Mouse (Mus musculus) erythroblast, embryonic 14.5 days (primary cell): ENCODE results near the gene Col4a3. TPM values are rescaled to one million over a fixed set of nuclear protein-coding genes. Genes with fewer than 3 reads are reported as not detected.

Experiments used
- H3K27me3 ChIP-seq: 2 replicates; pipeline ENCODE4 v1.6.1; 2012; ENCODE audit warnings: inconsistent platforms; ENCODE audit not compliant: control insufficient read depth
- H3K36me3 ChIP-seq: 2 replicates; pipeline ENCODE4 v1.6.1; 2012; ENCODE audit warnings: mild to moderate bottlenecking, inconsistent platforms; ENCODE audit not compliant: control insufficient read depth
- H3K4me1 ChIP-seq: 2 replicates; pipeline ENCODE4 v1.6.1; 2012; ENCODE audit warnings: inconsistent platforms; ENCODE audit not compliant: control insufficient read depth
- H3K4me3 ChIP-seq: replicated peaks from 2 replicates; pipeline ENCODE3; 2012; ENCODE audit warnings: moderate library complexity, mild to moderate bottlenecking, inconsistent platforms
- H3K9me3 ChIP-seq: 2 replicates; pipeline ENCODE4 v1.6.1; 2012; ENCODE audit warnings: low read length, inconsistent platforms, mixed read lengths; ENCODE audit not compliant: control insufficient read depth
- GATA1 ChIP-seq: IDR thresholded peaks from 2 replicates; pipeline ENCODE4 v1.6.1; 2012; ENCODE audit warnings: low read length, inconsistent platforms, mixed read lengths
- TAL1 ChIP-seq: IDR thresholded peaks from 3 replicates; pipeline ENCODE4 v1.6.1; 2012; ENCODE audit warnings: low read length, inconsistent platforms, mixed read lengths
- polyA plus RNA-seq: library from polyadenylated mRNA; stranded (reverse); fragments of >175 nt; gene quantifications from 2 replicates; pipeline ENCODE4 v1.2.3, GENCODE M21; 2012

Gene Col4a3
- polyA plus RNA-seq, 1 experiment = 0.01 TPM

DNA sequence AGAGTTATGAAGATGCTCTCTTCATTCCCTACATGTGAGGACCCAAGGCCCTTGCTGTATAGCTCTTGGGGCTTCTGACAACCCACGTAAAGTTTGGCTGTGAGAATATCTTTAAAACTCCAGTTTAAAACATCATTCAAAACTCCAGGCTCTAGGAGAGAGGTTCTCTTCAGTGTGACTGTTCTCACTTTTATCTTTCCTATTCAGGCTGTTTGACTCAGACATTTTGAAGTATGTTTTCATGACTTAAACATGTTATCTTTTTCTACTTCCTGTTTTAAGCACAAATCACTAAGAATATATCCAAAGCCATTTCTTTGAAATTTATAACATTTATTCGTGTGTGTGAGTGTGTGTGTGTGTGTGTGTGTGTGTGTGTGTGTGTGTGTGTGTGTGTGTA, 38.8 kb downstream of the Col4a3 start:
- Histone ChIP-seq H3K27me3 (no peaks in the 10 kb centered on the region), H3K4me3 (no peak overlapping the region), H3K4me1 (peaks cover 15% of the 10 kb centered on the region), H3K36me3 (no peaks in the 10 kb centered on the region), H3K9me3 (no peaks in the 10 kb centered on the region)
- TF ChIP-seq GATA1 (no peak), TAL1 (no peak)

DNA sequence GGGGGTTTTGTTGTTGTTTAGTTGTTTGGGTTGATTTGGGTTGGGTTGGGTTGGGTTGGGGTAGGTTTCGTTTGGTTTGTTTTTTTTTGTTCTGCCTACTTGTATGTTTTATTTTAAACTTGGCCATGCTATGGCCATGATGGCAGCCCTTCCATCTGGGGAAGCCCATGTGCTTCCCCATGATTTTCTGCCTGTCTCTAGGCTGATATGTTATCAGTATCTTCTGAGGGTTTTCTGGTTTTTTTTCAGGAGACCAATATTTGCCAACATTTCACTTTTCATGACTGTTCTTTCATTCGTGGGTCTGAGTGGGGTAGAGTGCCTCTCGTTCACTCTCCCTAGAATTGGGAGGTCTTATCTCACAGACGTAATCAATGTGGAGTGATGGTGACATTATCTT, 40.9 kb downstream of the Col4a3 start:
- Histone ChIP-seq H3K27me3 (0 out of 2 replicates have a peak, but pooled peaks cover 2% of the 10 kb centered on the region), H3K9me3 (no peaks in the 10 kb centered on the region), H3K4me3 (no peak overlapping the region), H3K36me3 (no peaks in the 10 kb centered on the region), H3K4me1 (peaks cover 15% of the 10 kb centered on the region)
- TF ChIP-seq GATA1 (no peak), TAL1 (no peak)

GRCm38 (mm10) chr1:82629495-82629894, 42.8 kb downstream of the Col4a3 start:
- no peaks in the 10 kb centered on the region for H3K9me3 ChIP-seq
- H3K27me3 ChIP-seq = 0 out of 2 replicates have a peak, but pooled peaks cover 2% of the 10 kb centered on the region
- TF ChIP-seq GATA1 (no peak), TAL1 (no peak)
- peaks cover 15% of the 10 kb centered on the region for H3K4me1 ChIP-seq
- no peak overlapping the region for H3K4me3 ChIP-seq
- H3K36me3 ChIP-seq = no peaks in the 10 kb centered on the region

GRCm38 (mm10) chr1:82631169-82631792, 44.6 kb downstream of the Col4a3 start:
- no peaks in the 10 kb centered on the region for H3K36me3 ChIP-seq

GRCm38 (mm10) chr1:82634545-82635253, 48.0 kb downstream of the Col4a3 start:
- TF ChIP-seq TAL1 (no peak), GATA1 (no peak)
- no peaks in the 10 kb centered on the region for H3K36me3 ChIP-seq
- H3K27me3 ChIP-seq = 0 out of 2 replicates have a peak, but pooled peaks cover 2% of the 10 kb centered on the region

More at GRCm38 (mm10) chr1:82631169-82631792, 44.6 kb downstream of the Col4a3 start:
- H3K27me3 ChIP-seq = 0 out of 2 replicates have a peak, but pooled peaks cover 2% of the 10 kb centered on the region
- no peaks in the 10 kb centered on the region for H3K9me3 ChIP-seq
- TF ChIP-seq TAL1 = no peak
- no peak for TF ChIP-seq GATA1
- no peak overlapping the region for H3K4me3 ChIP-seq
- H3K4me1 ChIP-seq = peaks cover 12% of the 10 kb centered on the region

GRCm38 (mm10) chr1:82635254-82635620, 48.5 kb downstream of the Col4a3 start:
- Histone ChIP-seq H3K9me3 (no peaks in the 10 kb centered on the region), H3K4me3 (no peak overlapping the region), H3K36me3 (no peaks in the 10 kb centered on the region), H3K4me1 (peaks cover 20% of the 10 kb centered on the region), H3K27me3 (0 out of 2 replicates have a peak, but pooled peaks cover 2% of the 10 kb centered on the region)
- TF ChIP-seq GATA1 (no peak), TAL1 (no peak)

More at GRCm38 (mm10) chr1:82634545-82635253, 48.0 kb downstream of the Col4a3 start:
- Histone ChIP-seq H3K4me1 (peaks cover 19% of the 10 kb centered on the region), H3K4me3 (no peak overlapping the region), H3K9me3 (no peaks in the 10 kb centered on the region)

DNA sequence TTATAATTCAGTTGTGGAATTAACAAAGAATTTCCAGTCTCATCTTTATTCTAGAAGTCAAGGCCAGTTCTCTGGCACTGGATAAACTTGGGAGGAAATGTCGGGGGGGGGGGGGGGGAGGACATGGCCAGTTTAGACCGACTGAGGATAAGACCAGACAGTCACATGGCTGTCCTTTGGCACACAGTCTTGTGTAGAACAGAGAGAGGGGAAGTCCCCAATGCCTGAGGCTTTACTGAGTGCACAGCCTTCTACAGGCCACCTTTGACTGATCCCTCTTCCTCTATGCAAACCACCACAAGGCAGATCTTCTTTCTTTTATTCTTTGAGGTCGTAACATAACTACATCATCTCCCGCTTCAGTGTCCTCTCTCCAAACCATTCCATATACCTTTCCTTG, 49.6 kb downstream of the Col4a3 start:
- Histone ChIP-seq H3K36me3 (no peaks in the 10 kb centered on the region), H3K4me3 (no peak overlapping the region), H3K4me1 (peaks cover 24% of the 10 kb centered on the region), H3K9me3 (no peaks in the 10 kb centered on the region), H3K27me3 (0 out of 2 replicates have a peak, but pooled peaks cover 2% of the 10 kb centered on the region)
- no peak for TF ChIP-seq GATA1

DNA sequence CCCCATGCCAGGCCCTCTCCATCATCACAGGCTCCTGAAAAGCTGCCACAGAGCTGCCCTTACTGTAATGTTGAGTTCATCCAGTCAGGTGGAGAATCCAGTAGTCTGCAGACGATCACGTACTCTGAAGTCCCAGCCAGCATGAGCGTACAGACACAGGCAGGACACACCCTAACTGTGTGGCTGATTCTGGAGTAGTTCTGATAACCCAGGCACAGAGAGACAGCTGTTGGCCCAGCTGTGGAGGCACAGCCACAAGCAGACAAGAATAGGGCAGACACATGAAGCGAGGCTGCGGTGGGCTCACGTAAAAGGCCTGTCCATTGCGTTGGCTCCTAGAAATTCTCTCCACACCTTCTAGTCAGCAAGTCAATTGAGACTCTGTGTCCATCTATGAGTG, 50.7 kb downstream of the Col4a3 start:
- no peak for TF ChIP-seq GATA1
- peak; percentile 38; the same call in 2 of the 3 replicates for TF ChIP-seq TAL1
- Histone ChIP-seq H3K27me3 (no peaks in the 10 kb centered on the region), H3K4me3 (no peak overlapping the region), H3K36me3 (no peaks in the 10 kb centered on the region), H3K4me1 (peaks cover 26% of the 10 kb centered on the region), H3K9me3 (no peaks in the 10 kb centered on the region)

DNA sequence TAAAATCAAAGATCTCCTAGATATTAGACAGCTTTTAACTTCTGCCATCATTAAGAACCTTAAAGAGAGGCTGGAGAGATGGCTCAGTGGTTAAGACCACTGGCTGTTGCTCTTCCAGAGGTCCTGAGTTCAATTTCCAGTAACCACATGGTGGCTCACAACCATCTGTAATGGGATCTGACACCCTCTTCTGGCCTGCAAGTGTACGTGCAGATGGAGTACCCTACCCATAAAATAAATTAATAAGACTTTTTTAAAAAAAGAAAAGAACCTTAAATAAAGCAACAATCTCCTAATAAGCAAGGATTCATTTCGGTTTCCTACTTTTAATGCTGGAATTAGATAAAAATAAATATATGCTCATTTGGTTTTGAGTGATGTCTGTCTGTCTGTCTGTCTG, 51.7 kb downstream of the Col4a3 start:
- H3K27me3 ChIP-seq = no peaks in the 10 kb centered on the region
- H3K36me3 ChIP-seq = no peaks in the 10 kb centered on the region
- H3K9me3 ChIP-seq = no peaks in the 10 kb centered on the region
- no peak for TF ChIP-seq GATA1
- no peak for TF ChIP-seq TAL1
- peaks cover 26% of the 10 kb centered on the region for H3K4me1 ChIP-seq
- H3K4me3 ChIP-seq = no peak overlapping the region
